In the genomic region with DNA sequence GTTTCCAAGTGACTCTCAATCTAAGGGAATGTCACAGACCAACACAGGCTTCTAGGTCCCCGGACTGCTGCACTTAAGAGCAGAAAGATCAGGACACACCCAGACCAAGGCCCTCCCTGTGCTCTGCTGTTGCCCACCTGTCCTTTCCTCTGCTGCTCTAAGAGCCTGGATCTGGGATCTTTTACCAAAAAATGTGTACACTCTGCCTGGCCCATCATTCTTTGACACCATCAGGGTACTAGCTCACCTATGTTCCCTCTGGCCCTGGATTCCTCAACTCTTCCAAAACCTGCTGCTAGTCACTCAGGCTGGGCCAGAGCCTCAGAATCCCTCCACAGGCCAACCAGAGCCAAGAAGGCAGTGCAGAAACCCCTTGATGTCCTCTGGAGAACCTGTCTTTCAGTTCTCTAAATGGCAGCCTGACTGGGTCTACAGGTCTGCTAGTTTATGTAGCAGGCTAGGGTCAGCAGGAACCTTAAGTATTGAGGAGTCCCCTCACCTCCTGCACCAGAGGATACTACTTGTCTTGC, we compare ENCODE assay signal across 8 mouse cellular contexts. TPM values are rescaled to one million over a fixed set of nuclear protein-coding genes. Genes with fewer than 3 reads are reported as not detected.
A peak's percentile ranks its signal among the peaks of the same experiment; 100 is the strongest.
DNase-seq lines count a peak whose midpoint lies in the region; ATAC-seq and TF ChIP-seq lines count a peak whose summit lies in the region.

No protein-coding gene starts in this region.

- H3K9ac ChIP-seq in forebrain, postnatal 0 days: no peak overlapping the region

- peaks cover 58% of the 10 kb centered on the region for H3K36me3 ChIP-seq in megakaryocyte, embryonic 14.5 days (replicated peaks; ENCODE audit: low read length)
- H3K36me3 ChIP-seq in forebrain, postnatal 0 days (ENCODE audit: insufficient read depth): peaks cover 15% of the 10 kb centered on the region; the same call in 1 of the 2 replicates

- no peaks in the 10 kb centered on the region for H3K27me3 ChIP-seq in megakaryocyte, embryonic 14.5 days (replicated peaks)
- no peaks in the 10 kb centered on the region for H3K27me3 ChIP-seq in forebrain, postnatal 0 days (ENCODE audit: insufficient read depth, low read length)

- intact Hi-C loops in gastrocnemius, adult 2 months (cut with DNase I): no loop called here

- peak overlapping the region; percentile 98 for H3K27ac ChIP-seq in gastrocnemius, adult 2 months
- H3K27ac ChIP-seq in forebrain, postnatal 0 days (ENCODE audit: low read depth, low read length): no peak overlapping the region

- DNase-seq in gastrocnemius, adult 2 months: no peak
- DNase-seq in gastrocnemius, adult 18-20 months (ENCODE audit: low spot score): no peak
- no peak for DNase-seq in forebrain, postnatal 0 days
- peak; percentile 2 for DNase-seq in lung, postnatal 10 days
- DNase-seq in embryo, embryonic 9.5 days (ENCODE audit: extremely low spot score): no peak
- no peak for DNase-seq in retina, embryonic 14.5 days (ENCODE audit: low spot score)

- peak overlapping the region; percentile 65 for H3K4me2 ChIP-seq in forebrain, postnatal 0 days (ENCODE audit: low read depth)

- H3K4me3 ChIP-seq in gastrocnemius, adult 2 months: peak overlapping the region; percentile 83
- peak overlapping the region; percentile 100 for H3K4me3 ChIP-seq in megakaryocyte, embryonic 14.5 days (replicated peaks)
- H3K4me3 ChIP-seq in forebrain, postnatal 0 days (ENCODE audit: low read depth, low read length): no peak overlapping the region

- no peak for ATAC-seq in megakaryocyte, adult 5-6 weeks (ENCODE audit: poor library complexity, severe bottlenecking)
- no peak for ATAC-seq in forebrain, postnatal 0 days

- TF ChIP-seq CTCF in gastrocnemius, adult 2 months (IDR thresholded peaks at IDR 0.05): no peak
- no peak for TF ChIP-seq CTCF in forebrain, postnatal 0 days (IDR thresholded peaks at IDR 0.05; ENCODE audit: low read depth)

- WGBS in forebrain, postnatal 0 days: 93% methylated on average over 1 of the region's 1 CpGs

- H3K9me3 ChIP-seq in megakaryocyte, embryonic 14.5 days: no peaks in the 10 kb centered on the region
- H3K9me3 ChIP-seq in forebrain, postnatal 0 days (ENCODE audit: low read length): no peaks in the 10 kb centered on the region

- peaks cover 73% of the 10 kb centered on the region for H3K4me1 ChIP-seq in megakaryocyte, embryonic 14.5 days
- peaks cover 31% of the 10 kb centered on the region for H3K4me1 ChIP-seq in forebrain, postnatal 0 days (ENCODE audit: insufficient read depth)

RNA-seq across cellular contexts. Expression of gene Mxd4, which starts 2.4 kb away (rescaled TPM):
- total RNA-seq in gastrocnemius, adult 2 months (2021): 10 to 100 TPM; 25.8 to 35.6 TPM
- total RNA-seq in gastrocnemius, adult 18-20 months (2021): 10 to 100 TPM; 24.5 to 25.4 TPM
- polyA plus RNA-seq in megakaryocyte, embryonic 14.5 days (2012; ENCODE audit: insufficient read depth, low replicate concordance): 12.3 and 31.0 TPM in 2 replicates
- 16.2 and 17.6 TPM in 2 replicates for total RNA-seq in megakaryocyte, adult 5-6 weeks (2015)
- total RNA-seq in megakaryocyte, adult 5-6 weeks (2017): 19.8 and 21.6 TPM in 2 replicates
- total RNA-seq in forebrain, postnatal 0 days (2014; rRNA removed): 75.9 and 88.9 TPM in 2 replicates
- polyA plus RNA-seq in forebrain, postnatal 0 days (2015; fragmentation: Nextera tagmentation; extraction: Ambion mirVana): 18.1 and 23.7 TPM in 2 replicates

RNA-seq across cellular contexts. Expression of gene Haus3, which starts 15.8 kb away (rescaled TPM):
- 1 to 10 TPM; 3.2 to 4.2 TPM for total RNA-seq in gastrocnemius, adult 2 months (2021)
- total RNA-seq in gastrocnemius, adult 18-20 months (2021): 1 to 10 TPM; 2.7 to 2.8 TPM
- 1.6 TPM in 1 of 2 replicates, not detected in the other for polyA plus RNA-seq in megakaryocyte, embryonic 14.5 days (2012; ENCODE audit: insufficient read depth, low replicate concordance)
- 33.6 and 41.4 TPM in 2 replicates for total RNA-seq in megakaryocyte, adult 5-6 weeks (2015)
- total RNA-seq in megakaryocyte, adult 5-6 weeks (2017): 44.8 and 53.7 TPM in 2 replicates
- total RNA-seq in forebrain, postnatal 0 days (2014; rRNA removed): 6.0 and 11.4 TPM in 2 replicates
- polyA plus RNA-seq in forebrain, postnatal 0 days (2015; fragmentation: Nextera tagmentation; extraction: Ambion mirVana): 7.9 and 9.1 TPM in 2 replicates

RNA-seq across cellular contexts. Expression of gene Poln, which starts 15.9 kb away (rescaled TPM):
- total RNA-seq in gastrocnemius, adult 2 months (2021): 1 to 10 TPM; 1.1 to 2.1 TPM
- total RNA-seq in gastrocnemius, adult 18-20 months (2021): under 1 TPM; 0.68 to 0.78 TPM
- 0.21 TPM in 1 of 2 replicates, not detected in the other for polyA plus RNA-seq in megakaryocyte, embryonic 14.5 days (2012; ENCODE audit: insufficient read depth, low replicate concordance)
- 1.7 and 3.9 TPM in 2 replicates for total RNA-seq in megakaryocyte, adult 5-6 weeks (2015)
- 1.2 and 2.7 TPM in 2 replicates for total RNA-seq in megakaryocyte, adult 5-6 weeks (2017)
- total RNA-seq in forebrain, postnatal 0 days (2014; rRNA removed): 0.05 and 0.15 TPM in 2 replicates
- polyA plus RNA-seq in forebrain, postnatal 0 days (2015; fragmentation: Nextera tagmentation; extraction: Ambion mirVana): 0.13 and 0.48 TPM in 2 replicates
